Mouse (Mus musculus): ENCODE results near the gene Gm28102.
"Not testable (repeated sequence)": the region's sequence is repeated elsewhere in the genome, so short reads cannot be mapped to it uniquely, and the experiment has no call there.

The Gm28102 gene

DNA sequence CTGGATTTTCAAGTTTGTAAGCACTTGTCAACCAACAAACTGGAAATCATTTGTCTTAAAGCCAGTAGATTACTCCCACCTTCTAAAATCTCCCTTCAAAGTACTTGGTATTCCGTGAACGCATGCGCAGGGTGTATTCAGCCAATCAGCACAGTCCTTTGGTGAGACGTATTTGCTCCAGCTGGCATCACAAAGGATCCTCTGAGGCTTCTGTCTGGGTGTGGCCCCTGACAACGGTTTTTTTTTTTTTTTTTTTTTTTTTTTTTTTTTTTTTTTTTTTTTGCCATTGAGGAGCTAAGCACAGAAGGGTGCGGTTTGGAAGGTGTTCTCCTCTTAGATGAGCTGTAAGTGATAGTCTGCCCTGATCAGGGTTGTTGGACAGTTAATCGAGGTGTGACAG is at the start of gene Gm28102:
Gene Gm28102, plus strand, starts transcription at position 301 of the 400 bp plus-strand sequence.
- DNase-seq: not testable (repeated sequence)

Data from kidney, postnatal 36 days (tissue).